Mouse (Mus musculus): ENCODE measurements around the gene Lactbl1. TPM values are rescaled to one million over a fixed set of nuclear protein-coding genes. Genes with fewer than 3 reads are reported as not detected.
A peak's percentile ranks its signal among the peaks of the same experiment; 100 is the strongest.

Lactbl1 gene
- total RNA-seq (2021), result under 1 TPM; 0.15 to 0.20 TPM
- long read RNA-seq, experiment 1, result 0 reads
- long read RNA-seq, experiment 2, result 0 reads

DNA sequence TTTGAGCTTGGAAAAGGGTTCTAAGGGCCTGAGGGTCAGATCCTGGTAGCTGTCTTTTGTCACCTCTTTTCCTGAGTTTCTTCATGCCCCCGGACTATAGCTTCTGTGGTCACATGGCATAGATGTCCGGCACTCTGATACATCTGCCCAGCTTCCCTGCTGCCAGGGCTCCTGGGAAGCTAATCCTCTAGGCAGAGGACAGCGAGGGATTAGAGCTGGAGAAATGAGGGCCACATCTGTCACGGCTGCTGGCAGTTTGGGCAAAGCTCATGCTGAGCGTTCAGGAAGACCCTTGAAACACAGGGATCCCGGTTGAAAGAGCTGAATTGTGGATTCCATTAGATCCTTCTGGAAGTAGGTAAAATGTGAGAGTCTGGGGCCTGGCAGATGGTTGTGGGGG is at the start of gene Lactbl1:
Lactbl1 (plus strand) TSS at position 234 of the 400 bp plus-strand sequence.
- no peak for TF ChIP-seq CTCF (conservative IDR thresholded peaks at IDR 0.05)
- no peak for DNase-seq (ENCODE audit: low spot score in 2 of 2)
- Histone ChIP-seq H3K27ac (no peak within 1 kb of the TSS), H3K4me3 (no peak within 1 kb of the TSS)

DNA sequence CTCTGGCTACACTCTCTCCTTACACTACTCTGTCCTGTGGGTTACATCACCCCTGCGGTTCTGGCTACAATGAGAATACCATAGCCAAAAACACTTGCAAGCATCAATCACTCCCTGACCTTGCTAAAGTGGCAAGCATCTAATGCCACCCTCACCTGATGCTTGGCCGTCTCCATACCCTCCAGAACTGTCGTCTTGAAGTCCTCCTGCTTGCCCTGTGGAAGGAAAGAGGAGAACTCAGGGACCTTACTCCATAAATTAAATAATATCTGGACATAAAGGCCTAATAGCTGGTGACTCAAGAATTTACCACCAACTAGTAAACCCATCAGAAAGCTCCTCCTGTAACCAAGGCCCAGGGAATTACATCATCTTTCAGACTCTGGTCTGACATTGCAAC is 40.5 kb upstream of the Lactbl1 start:
- H3K4me3 ChIP-seq, result no peak overlapping the region
- no peak for TF ChIP-seq CTCF (conservative IDR thresholded peaks at IDR 0.05)
- no peak overlapping the region for H3K27ac ChIP-seq
- no peak for DNase-seq (ENCODE audit: low spot score in 2 of 2)

- Histone ChIP-seq H3K4me3 (no peak overlapping the region), H3K27ac (no peak overlapping the region)
- DNase-seq (ENCODE audit: low spot score in 2 of 2), result no peak
- no peak for TF ChIP-seq CTCF (conservative IDR thresholded peaks at IDR 0.05)
Measured at GRCm38 (mm10) chr4:136587221-136587827, 35.1 kb upstream of the Lactbl1 start.

- no peak overlapping the region for H3K4me3 ChIP-seq
- TF ChIP-seq CTCF (conservative IDR thresholded peaks at IDR 0.05), result no peak
- no peak for DNase-seq (ENCODE audit: low spot score in 2 of 2)
- no peak overlapping the region for H3K27ac ChIP-seq
Measured at GRCm38 (mm10) chr4:136588003-136588402, 34.4 kb upstream of the Lactbl1 start.

GRCm38 (mm10) chr4:136592111-136592510 is 30.3 kb upstream of the Lactbl1 start:
- no peak overlapping the region for H3K4me3 ChIP-seq
- TF ChIP-seq CTCF (conservative IDR thresholded peaks at IDR 0.05), result no peak
- no peak overlapping the region for H3K27ac ChIP-seq
- no peak for DNase-seq (ENCODE audit: low spot score in 2 of 2)

- Histone ChIP-seq H3K4me3 (no peak overlapping the region), H3K27ac (no peak overlapping the region)
- DNase-seq (ENCODE audit: low spot score in 2 of 2), result no peak
- no peak for TF ChIP-seq CTCF (conservative IDR thresholded peaks at IDR 0.05)
Measured at GRCm38 (mm10) chr4:136594006-136594405, 28.4 kb upstream of the Lactbl1 start.

DNA sequence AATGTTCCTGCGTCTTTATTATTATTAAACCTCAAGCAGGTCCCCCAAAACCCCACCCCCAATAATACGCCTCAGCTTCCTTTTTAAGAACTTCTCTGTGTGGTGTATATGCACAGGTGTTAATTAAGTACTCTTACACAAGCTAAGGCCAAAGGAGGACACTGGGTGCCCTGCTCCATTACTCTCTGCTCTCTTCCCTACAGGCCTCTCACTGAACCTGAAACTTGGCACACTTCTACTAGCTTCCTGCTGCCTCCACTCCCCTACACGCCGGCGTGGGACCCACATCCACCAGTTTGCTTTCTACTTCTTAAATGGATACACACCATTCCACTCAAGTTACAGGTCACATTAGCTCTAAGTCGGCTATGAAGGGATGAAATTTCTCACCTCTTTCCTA is 27.2 kb upstream of the Lactbl1 start:
- Histone ChIP-seq H3K27ac (no peak overlapping the region), H3K4me3 (no peak overlapping the region)
- TF ChIP-seq CTCF (conservative IDR thresholded peaks at IDR 0.05), result no peak
- DNase-seq (ENCODE audit: low spot score in 2 of 2), result no peak

DNA sequence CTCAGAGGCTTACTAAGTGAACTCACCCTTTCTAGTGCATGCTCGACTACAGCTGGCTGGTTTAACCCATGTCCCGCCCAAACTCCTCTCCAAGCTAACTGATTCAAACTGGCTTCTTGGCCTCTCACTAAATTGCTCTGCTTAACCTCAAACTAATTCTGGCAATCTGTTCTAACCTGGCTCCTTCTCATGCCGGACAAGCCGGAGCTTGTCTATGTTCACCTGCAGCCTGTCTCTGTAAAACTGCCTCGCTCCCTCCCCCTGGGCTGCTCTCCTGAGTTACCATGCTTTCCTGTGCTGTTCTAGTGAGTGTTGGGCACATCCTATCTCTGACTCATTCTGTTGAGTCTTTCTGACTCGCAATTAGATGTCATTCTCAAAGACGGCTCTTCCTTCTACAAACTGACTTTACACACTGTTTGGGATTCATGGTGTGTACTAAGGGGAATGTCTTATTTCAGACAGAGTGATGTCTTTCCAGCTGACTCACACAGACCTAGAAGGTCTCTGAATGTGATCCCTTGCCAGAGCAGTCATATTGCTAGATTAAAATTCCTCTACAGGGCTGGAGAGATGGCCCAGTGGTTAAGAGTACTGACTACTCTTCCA is 24.0 kb upstream of the Lactbl1 start:
- H3K4me3 ChIP-seq, result no peak overlapping the region
- no peak overlapping the region for H3K27ac ChIP-seq
- TF ChIP-seq CTCF (conservative IDR thresholded peaks at IDR 0.05), result no peak
- DNase-seq (ENCODE audit: low spot score in 2 of 2), result no peak

DNA sequence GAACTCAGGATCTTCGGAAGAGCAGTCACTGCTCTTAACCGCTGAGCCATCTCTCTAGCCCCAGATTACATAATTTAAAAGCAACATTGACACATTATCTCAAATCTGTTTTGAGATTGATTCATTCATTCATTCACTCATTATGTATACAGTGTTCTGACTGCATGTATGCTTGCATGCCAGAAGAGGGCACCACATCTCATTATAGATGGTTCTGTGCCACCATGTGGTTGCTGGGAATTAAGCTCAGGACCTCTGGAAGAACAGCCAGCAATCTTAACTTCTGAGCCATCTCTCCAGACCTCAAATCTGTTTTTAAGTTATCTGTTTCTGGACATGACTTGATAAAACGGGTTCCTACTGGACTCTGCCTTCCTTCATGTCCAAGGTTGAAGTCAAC is 22.6 kb upstream of the Lactbl1 start:
- TF ChIP-seq CTCF (conservative IDR thresholded peaks at IDR 0.05), result peak; percentile 39
- no peak for DNase-seq (ENCODE audit: low spot score in 2 of 2)
- no peak overlapping the region for H3K4me3 ChIP-seq
- H3K27ac ChIP-seq, result no peak overlapping the region

GRCm38 (mm10) chr4:136600536-136600935 is 21.9 kb upstream of the Lactbl1 start:
- DNase-seq (ENCODE audit: low spot score in 2 of 2), result no peak
- no peak overlapping the region for H3K27ac ChIP-seq
- peak overlapping the region; percentile 92 for H3K4me3 ChIP-seq
- no peak for TF ChIP-seq CTCF (conservative IDR thresholded peaks at IDR 0.05)

DNA sequence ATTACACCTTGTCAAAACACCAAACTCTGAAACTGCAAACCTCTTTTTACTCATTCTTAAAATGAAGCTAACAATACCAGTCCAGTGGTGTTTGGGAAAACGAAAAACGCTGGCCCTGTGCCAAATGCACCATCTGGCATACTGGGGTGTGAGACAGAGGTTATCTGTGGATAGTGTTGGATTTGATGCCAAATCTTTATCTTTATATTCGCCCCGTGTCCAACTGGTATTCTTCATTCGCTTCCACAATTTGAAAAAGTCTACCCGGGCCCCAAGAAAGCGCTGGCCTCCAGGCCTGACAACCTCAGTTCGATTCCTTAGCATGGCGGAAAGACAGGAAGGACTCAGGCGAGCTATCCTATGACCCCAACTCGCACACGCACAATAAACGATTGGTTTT is 20.9 kb upstream of the Lactbl1 start:
- DNase-seq (ENCODE audit: low spot score in 2 of 2), result peak; percentile 22 to 52
- no peak for TF ChIP-seq CTCF (conservative IDR thresholded peaks at IDR 0.05)
- Histone ChIP-seq H3K27ac (peak overlapping the region; percentile 96), H3K4me3 (peak overlapping the region; percentile 92)

DNA sequence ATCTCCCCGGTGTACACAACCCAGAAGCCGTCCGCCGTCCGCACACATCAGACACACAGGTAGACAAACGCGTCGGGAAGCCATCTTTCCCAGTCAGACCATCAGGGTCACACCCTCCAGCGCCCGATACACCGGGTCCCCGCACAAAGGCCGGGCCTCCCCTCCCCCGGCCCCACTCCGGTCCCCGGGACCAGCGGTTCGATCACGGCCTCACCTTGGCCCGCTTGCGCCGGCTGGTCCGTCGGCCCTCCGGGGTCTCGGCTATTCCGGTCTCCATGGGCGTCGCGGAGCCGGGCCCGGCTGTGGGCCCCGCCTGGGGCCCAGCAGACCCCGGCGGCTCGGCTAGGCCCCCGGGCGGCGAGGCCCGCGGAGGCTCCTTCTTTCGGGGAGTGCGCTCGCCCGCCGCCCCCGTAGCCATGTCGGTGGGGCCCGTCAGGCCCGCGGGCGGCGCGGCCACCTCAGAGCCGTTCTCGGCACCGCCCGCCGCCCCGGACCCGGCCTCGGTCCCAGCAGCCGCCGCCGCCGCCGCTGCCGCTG is 20.3 kb upstream of the Lactbl1 start:
- peak in 1 of 2 experiments; percentile 22 for DNase-seq (ENCODE audit: low spot score in 2 of 2)
- peak overlapping the region; percentile 92 for H3K4me3 ChIP-seq
- TF ChIP-seq CTCF (conservative IDR thresholded peaks at IDR 0.05), result no peak
- H3K27ac ChIP-seq, result peak overlapping the region; percentile 96

DNA sequence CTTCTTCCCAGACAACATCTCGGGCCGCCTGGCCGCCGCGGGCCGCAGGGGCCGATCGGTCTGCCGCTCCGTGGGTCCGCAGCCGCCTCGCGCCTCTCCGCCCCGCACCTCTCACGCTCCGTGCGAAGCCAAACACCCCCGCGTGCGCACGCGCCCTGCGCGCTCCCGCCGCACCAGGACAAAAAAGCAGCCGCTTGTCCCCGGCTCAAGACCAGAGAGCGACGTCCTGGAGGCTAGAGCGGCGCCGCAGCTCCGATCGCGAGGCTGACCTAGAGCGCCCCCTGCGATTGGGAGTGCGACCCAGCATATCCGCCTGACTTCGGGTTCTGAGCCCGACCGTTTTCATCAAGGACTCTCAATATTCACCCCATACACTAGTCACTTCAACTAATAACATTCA is 19.9 kb upstream of the Lactbl1 start, which contains the start of gene Kdm1a:
Kdm1a (minus strand) TSS at position 156 of the 400 bp plus-strand sequence.
- peak; percentile 94 to 97 for DNase-seq (ENCODE audit: low spot score in 2 of 2)
- peak within 1 kb of the TSS; percentile 96 for H3K27ac ChIP-seq
- peak; percentile 97 for TF ChIP-seq CTCF (conservative IDR thresholded peaks at IDR 0.05)
- peak within 1 kb of the TSS; percentile 92 for H3K4me3 ChIP-seq

Measured in layer of hippocampus, adult 2 months (tissue).